Mouse (Mus musculus) embryonic fibroblast, embryonic 13.5 days (primary cell): Measurements from ENCODE around the gene Adamts3.

ENCODE experiments used
- CTCF ChIP-seq: IDR thresholded peaks from 2 replicates; pipeline ENCODE4 v1.5.1; 2011; ENCODE audit warnings: mild to moderate bottlenecking, control low read depth, low read length, moderate library complexity, borderline replicate concordance; ENCODE audit not compliant: insufficient read depth
- POLR2A ChIP-seq: IDR thresholded peaks from 2 replicates; pipeline ENCODE4 v1.6.1; 2011; ENCODE audit warnings: low read depth, mild to moderate bottlenecking, control low read depth, low read length, moderate library complexity

DNA sequence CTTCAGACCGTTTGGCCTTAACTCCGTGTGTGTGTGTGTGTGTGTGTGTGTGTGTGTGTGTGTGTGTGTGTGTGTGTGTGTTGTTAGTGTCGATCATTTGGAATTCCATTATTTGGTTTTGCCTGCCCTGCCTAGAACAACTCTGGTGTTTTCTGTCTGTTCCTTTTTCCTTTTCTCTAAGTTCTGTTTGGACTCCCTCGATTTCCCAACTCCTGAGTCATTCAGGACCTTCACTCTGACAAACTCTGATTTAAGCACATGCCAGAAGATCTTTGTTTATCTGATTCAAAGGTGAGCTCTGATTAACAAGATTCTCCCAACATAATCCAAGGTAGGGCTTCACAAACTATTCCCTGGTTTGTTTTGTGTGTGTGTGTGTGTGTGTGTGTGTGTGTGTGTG is 1.9 kb upstream of the Adamts3 start:
- TF ChIP-seq POLR2A (no peak), CTCF (no peak)
